Mouse (Mus musculus) heart, postnatal 0 days (tissue): ENCODE data around the gene Tmem156. TPM values are rescaled to one million over a fixed set of nuclear protein-coding genes. Genes with fewer than 3 reads are reported as not detected.
A peak's percentile ranks its signal among the peaks of the same experiment; 100 is the strongest.

Experiments
- ATAC-seq: fragments of 200-750 bp; cut with Nextera tagmentation; 2 replicates; pipeline ENCODE4 v1.8.0; 2017; ENCODE audit warnings: low read depth, moderate number of reproducible peaks, moderate library complexity; ENCODE audit not compliant: insufficient read depth
- DNase-seq: peaks from one replicate; pipeline ENCODE4 v3.0.0-alpha.2; 2016; ENCODE audit warnings: low spot score
- H3K27ac ChIP-seq: fragments of 300-500 bp; sonication (generic); 2 replicates; pipeline ENCODE4 v1.5.1; 2014; ENCODE audit warnings: low read depth, mild to moderate bottlenecking
- H3K27me3 ChIP-seq: fragments of 300-500 bp; sonication (generic); 2 replicates; pipeline ENCODE4 v1.6.1; 2014; ENCODE audit warnings: low read length, mixed read lengths; ENCODE audit not compliant: control insufficient read depth, insufficient read depth
- H3K36me3 ChIP-seq: fragments of 300-500 bp; sonication (generic); replicated peaks from 2 replicates; pipeline ENCODE4 v1.6.1; 2014; ENCODE audit warnings: low read length, mixed read lengths; ENCODE audit not compliant: control insufficient read depth, insufficient read depth
- H3K4me1 ChIP-seq: fragments of 300-500 bp; sonication (generic); 2 replicates; pipeline ENCODE4 v1.6.1; 2014; ENCODE audit warnings: antibody characterized with exemption; ENCODE audit not compliant: control insufficient read depth, insufficient read depth
- H3K4me2 ChIP-seq: fragments of 300-500 bp; sonication (generic); 2 replicates; pipeline ENCODE4 v1.6.1; 2014; ENCODE audit warnings: low read depth, mild to moderate bottlenecking, low read length, moderate library complexity
- H3K4me3 ChIP-seq: fragments of 300-500 bp; sonication (generic); 2 replicates; pipeline ENCODE4 v1.5.1; 2014; ENCODE audit warnings: low read depth, low read length
- H3K9ac ChIP-seq: fragments of 300-500 bp; sonication (generic); replicated peaks from 2 replicates; pipeline ENCODE4 v1.6.1; 2014; ENCODE audit warnings: low read depth, low read length, mixed read lengths
- H3K9me3 ChIP-seq: fragments of 300-500 bp; sonication (generic); replicated peaks from 2 replicates; pipeline ENCODE4 v1.6.1; 2016; ENCODE audit warnings: low read length; ENCODE audit not compliant: control insufficient read depth
- CTCF ChIP-seq: IDR thresholded peaks from 2 replicates; pipeline ENCODE4 v1.5.1; 2016; ENCODE audit warnings: antibody characterized with exemption, control low read depth, low read depth
- EP300 ChIP-seq: IDR thresholded peaks from 2 replicates; pipeline ENCODE4 v1.6.1; 2016; ENCODE audit warnings: antibody characterized with exemption, low read depth
- whole genome bisulfite sequencing: fragments of 180-500 bp; shearing (Covaris S2); extraction: QIAGEN DNeasy Blood & Tissue Kit; methylation state at CpG from one replicate; pipeline ENCODE4 v1.1.7; 2014; 5-methylcytosine and 5-hydroxymethylcytosine counted together
- polyA plus RNA-seq: library from polyadenylated mRNA; unstranded; fragments of >200 nt; fragmentation: Nextera tagmentation; extraction: Ambion mirVana; gene quantifications from 2 replicates; pipeline ENCODE4 v1.2.1, GENCODE M21; 2015
- total RNA-seq: library from RNA; depleted of rRNA; stranded (reverse); fragments of >200 nt; gene quantifications from 2 replicates; pipeline ENCODE4 v1.2.3, GENCODE M21; 2014; ENCODE audit warnings: low replicate concordance

Tmem156 gene
- total and polyA plus RNA-seq, 2 experiments from 2014 or later = 0.19 TPM; not detected in 1

DNA sequence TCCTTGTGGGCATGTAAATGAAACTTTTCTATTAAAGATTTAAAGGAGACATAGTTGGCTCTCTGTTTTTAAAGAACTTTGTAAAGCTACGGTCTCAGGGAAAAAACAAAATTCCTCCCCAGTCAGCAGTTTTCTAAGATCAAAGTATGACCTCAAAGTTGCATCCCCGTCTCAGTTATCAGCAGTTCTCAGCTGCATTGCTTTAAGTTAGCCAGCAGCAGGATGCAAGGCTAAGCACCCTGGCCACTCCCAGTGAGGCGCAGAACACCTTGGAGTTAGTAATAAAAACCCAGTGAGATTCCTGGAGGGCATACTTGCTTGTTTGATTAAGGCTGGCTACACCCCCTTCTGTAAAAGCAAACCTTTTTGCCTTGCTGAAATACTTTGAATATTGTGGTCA lies 15.2 kb downstream of the Tmem156 start:
- Histone ChIP-seq H3K9ac (no peak overlapping the region), H3K4me3 (no peak overlapping the region), H3K9me3 (no peaks in the 10 kb centered on the region), H3K27ac (no peak overlapping the region), H3K4me1 (no peaks in the 10 kb centered on the region), H3K27me3 (no peaks in the 10 kb centered on the region), H3K36me3 (no peaks in the 10 kb centered on the region), H3K4me2 (no peak overlapping the region)
- no peak for TF ChIP-seq CTCF
- no peak for TF ChIP-seq EP300
- DNase-seq (no peak), ATAC-seq (no peak)
- 43% methylated on average over 3 of the region's 3 CpGs for WGBS

DNA sequence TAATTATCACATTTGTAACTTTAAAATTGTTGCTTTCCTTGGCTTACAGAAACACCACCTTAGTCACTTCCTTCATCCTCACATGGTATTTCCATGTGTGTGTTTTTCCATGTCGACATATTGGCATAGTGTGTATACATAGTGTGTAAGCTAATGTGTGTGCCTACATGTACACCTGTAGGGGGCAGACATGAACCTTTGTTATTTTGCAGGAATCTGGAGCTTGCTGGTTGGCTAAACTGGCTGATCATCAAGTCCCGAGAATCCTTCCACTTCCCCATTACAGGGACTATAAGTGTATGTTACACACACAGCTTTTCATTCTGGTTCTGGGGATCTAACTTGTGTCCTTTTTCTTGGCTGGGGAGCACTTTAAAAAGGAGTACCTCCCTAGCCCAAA lies 15.8 kb downstream of the Tmem156 start:
- no peak for DNase-seq
- no peaks in the 10 kb centered on the region for H3K36me3 ChIP-seq

DNA sequence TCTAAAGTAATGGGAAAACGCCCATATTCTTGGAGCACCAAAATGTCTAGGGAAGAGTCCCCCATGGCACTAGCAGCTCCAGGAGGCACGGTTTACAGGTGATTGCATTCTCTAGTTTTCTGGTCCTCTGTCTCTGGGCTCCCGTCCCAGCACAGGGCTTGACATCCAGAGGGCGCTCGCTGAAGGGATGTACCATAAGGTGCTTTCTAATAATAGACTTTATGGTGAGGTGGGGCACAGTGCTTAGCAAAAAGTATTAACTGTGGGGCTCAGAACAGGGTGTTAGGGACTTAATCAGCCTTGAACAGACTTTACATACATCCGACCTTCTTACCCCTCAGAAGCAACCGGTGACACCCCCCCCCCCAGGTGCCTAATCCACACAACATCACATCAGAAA lies 17.2 kb downstream of the Tmem156 start:
- Histone ChIP-seq H3K27ac (no peak overlapping the region), H3K36me3 (no peaks in the 10 kb centered on the region), H3K27me3 (no peaks in the 10 kb centered on the region), H3K4me1 (no peaks in the 10 kb centered on the region), H3K4me2 (no peak overlapping the region), H3K9me3 (no peaks in the 10 kb centered on the region), H3K9ac (no peak overlapping the region), H3K4me3 (no peak overlapping the region)
- ATAC-seq (0 out of 2 replicates have a peak, but pooled peaks have one; percentile 33), DNase-seq (no peak)
- WGBS = 42% methylated on average over 7 of the region's 7 CpGs
- TF ChIP-seq EP300 = no peak
- TF ChIP-seq CTCF = peak; percentile 59

More for the DNA sequence above, 15.8 kb downstream of the Tmem156 start:
- H3K27me3 ChIP-seq = no peaks in the 10 kb centered on the region
- no peak overlapping the region for H3K4me3 ChIP-seq
- WGBS = 62% methylated on average over 2 of the region's 2 CpGs
- no peak overlapping the region for H3K9ac ChIP-seq
- no peaks in the 10 kb centered on the region for H3K9me3 ChIP-seq
- H3K4me2 ChIP-seq = no peak overlapping the region
- no peak for ATAC-seq
- TF ChIP-seq CTCF (no peak), EP300 (no peak)
- H3K4me1 ChIP-seq = no peaks in the 10 kb centered on the region
- H3K27ac ChIP-seq = no peak overlapping the region

DNA sequence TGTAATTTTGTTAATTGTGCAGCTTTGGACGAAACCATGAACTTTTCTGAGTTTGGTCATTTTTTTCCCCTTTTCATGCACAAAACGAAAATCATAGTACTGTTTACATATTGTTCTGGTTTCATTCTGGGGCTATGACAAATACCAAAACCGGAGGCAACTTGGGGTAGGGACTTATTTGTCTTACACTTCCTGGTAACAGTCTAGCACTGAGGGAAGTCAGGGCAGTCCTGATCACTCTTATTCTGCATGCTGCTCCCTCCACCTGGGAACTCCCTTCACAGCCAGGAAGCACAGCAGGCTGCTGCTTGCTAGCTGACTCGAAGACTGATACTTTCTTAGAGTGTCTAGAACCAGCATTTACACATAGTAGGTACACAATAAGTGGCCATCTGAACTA lies 18.7 kb downstream of the Tmem156 start:
- 67% methylated on average over 4 of the region's 4 CpGs for WGBS
- H3K36me3 ChIP-seq = no peaks in the 10 kb centered on the region

DNA sequence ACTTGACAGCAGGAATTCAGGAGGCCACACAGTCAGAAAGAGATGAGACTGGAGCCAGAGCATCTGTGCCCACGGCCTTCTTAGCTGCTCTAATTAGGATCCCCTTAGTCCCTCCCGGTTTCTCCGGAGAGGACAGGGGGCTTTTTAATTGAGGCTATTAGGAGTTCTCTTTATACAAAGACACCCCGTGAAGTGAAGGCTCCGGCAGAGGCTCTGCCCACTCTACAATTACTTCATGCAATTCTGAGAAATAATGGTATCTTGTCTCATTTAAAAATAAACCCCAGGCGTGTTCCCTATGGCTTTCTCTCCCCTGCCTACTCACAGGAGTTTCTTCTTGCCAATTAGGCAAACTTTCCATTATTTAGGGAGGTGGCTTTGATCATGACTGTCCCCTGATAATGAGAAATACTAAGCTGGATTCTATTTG lies 20.2 kb downstream of the Tmem156 start:
- TF ChIP-seq EP300 = no peak
- no peak for TF ChIP-seq CTCF
- DNase-seq = no peak
- Histone ChIP-seq H3K4me3 (no peak overlapping the region), H3K9me3 (no peaks in the 10 kb centered on the region), H3K4me1 (no peaks in the 10 kb centered on the region), H3K4me2 (no peak overlapping the region), H3K36me3 (no peaks in the 10 kb centered on the region), H3K27ac (no peak overlapping the region), H3K27me3 (no peaks in the 10 kb centered on the region), H3K9ac (no peak overlapping the region)
- WGBS = 70% methylated on average over 6 of the region's 6 CpGs
- no peak for ATAC-seq

More for the DNA sequence above, 18.7 kb downstream of the Tmem156 start:
- H3K9me3 ChIP-seq = no peaks in the 10 kb centered on the region
- TF ChIP-seq CTCF (no peak), EP300 (no peak)
- no peaks in the 10 kb centered on the region for H3K4me1 ChIP-seq
- no peaks in the 10 kb centered on the region for H3K27me3 ChIP-seq
- no peak for DNase-seq
- H3K9ac ChIP-seq = no peak overlapping the region
- H3K27ac ChIP-seq = no peak overlapping the region
- ATAC-seq = no peak
- H3K4me2 ChIP-seq = no peak overlapping the region
- no peak overlapping the region for H3K4me3 ChIP-seq

DNA sequence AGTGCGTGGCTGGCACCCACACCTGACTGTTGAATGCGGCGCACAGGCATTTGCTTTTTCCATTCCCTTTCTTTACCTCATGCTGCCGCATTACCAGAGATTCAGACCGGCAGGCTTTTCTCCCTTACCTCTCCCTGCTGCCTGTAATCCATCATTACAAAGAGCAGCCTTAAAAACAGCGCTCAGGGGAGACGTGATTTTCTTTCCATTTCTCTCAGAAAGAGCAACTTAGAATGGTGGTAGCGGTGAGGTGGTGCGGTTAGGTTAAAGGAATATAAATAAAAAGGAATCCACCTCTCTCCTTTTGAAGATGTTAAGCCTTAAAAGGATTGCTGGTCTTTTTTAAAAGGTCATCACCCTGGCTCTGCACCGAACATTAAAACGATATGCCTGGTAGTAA lies 22.1 kb downstream of the Tmem156 start:
- no peak overlapping the region for H3K4me3 ChIP-seq
- no peak overlapping the region for H3K4me2 ChIP-seq
- H3K9me3 ChIP-seq = no peaks in the 10 kb centered on the region
- no peaks in the 10 kb centered on the region for H3K36me3 ChIP-seq
- WGBS = 79% methylated on average over 11 of the region's 11 CpGs
- H3K27me3 ChIP-seq = no peaks in the 10 kb centered on the region
- H3K4me1 ChIP-seq = no peaks in the 10 kb centered on the region
- no peak overlapping the region for H3K9ac ChIP-seq
- ATAC-seq (no peak), DNase-seq (no peak)
- H3K27ac ChIP-seq = no peak overlapping the region
- TF ChIP-seq EP300 = no peak
- no peak for TF ChIP-seq CTCF
